Mouse (Mus musculus) megakaryocyte-erythroid progenitor cell, adult 5 weeks (primary cell): ENCODE data around the gene Mageh1. TPM values are rescaled to one million over a fixed set of nuclear protein-coding genes. Genes with fewer than 3 reads are reported as not detected.

ENCODE experiments used
- polyA plus RNA-seq: library from polyadenylated mRNA; stranded (reverse); fragments of >175 nt; gene quantifications from 2 replicates; pipeline ENCODE4 v1.2.3, GENCODE M21; 2012

Gene Mageh1
- polyA plus RNA-seq = 0.73 and 2.0 TPM in 2 replicates

DNA sequence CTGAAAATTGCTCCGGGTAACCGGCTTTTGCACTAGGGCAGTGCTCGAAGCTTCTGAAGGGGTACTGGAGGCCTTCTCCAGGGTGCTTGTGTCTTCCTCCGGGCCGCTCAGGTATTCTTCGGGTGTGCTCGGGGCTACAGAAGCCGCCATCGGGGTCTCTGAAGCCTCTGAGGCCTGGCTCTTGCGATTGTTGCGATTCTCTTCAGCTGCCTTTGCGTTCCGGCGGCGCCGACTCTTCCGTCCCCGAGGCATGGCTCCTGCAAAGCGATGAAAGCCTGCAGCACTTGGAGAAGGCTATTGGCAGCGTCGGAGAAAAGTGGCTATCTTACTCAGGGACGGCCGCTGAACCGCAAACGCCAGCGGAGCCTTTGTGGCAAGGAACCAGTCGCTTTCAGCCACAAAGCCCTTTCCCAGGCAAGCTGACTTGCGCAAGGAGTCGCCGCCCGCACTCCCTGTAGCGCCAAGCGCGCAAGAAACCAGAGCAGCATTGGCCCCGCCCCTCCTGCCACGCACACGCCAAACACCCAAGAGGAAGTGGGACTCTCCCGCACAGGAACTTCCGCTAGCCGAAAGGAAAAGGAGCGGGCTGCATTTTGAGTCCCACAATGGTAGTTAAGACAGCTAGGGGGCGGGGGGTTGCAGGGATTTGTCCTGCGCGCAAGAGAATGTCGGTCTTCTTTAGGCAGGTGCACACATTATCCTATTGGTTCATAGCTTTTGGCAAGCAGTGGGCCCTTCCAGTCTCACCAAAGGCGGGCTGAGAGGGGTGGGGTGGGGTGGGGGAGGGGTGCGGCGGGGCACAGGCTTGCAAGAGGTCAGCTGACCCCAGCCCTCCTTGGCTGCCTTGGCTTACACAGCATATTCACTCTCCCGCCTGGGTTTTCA, at the start of gene Mageh1:
Gene Mageh1, minus strand, starts transcription at position 489 of the 885 bp plus-strand sequence.

DNA sequence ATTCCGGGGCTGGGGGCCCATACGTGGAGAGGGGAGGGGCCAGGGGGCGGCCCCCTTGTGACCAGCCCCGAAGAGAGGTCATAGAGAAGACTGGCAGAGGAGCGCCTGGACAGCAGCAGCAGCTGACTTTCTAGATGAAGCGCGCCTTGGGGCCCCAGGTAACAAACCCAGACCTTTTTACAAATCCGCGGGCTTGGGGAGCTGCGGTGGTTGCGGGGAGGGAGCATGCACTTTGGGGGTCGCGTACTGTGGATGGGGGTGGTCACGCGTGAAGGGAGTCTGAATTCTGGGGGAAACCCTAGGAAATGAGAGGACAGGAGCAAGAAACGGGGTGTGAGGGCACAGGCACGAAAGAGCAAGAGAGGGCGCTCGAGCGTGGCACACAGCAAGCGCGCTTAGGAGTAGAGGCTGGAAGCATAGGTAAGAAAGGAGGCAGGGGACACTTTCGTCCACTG, 31.0 kb downstream of the Mageh1 start, which contains the start of gene Usp51:
Gene Usp51, plus strand, starts transcription at position 83 of the 455 bp plus-strand sequence.

Other genes with a start within 250 kb of the Mageh1 start
- gene Usp51, start 31.1 kb downstream of the Mageh1 start, polyA plus RNA-seq = 0.51 and 0.60 TPM in 2 replicates
- not detected in 2 replicates for gene Foxr2, start 81.2 kb upstream of the Mageh1 start, polyA plus RNA-seq
- gene Rragb, start 102.4 kb upstream of the Mageh1 start, polyA plus RNA-seq = 2.2 and 5.7 TPM in 2 replicates
- 10.5 and 11.5 TPM in 2 replicates for gene Klf8, start 199.9 kb upstream of the Mageh1 start, polyA plus RNA-seq